Mouse (Mus musculus) adipocyte (in vitro differentiated cells): ENCODE measurements around the gene Siglech.
"Not testable (repeated sequence)": the region's sequence is repeated elsewhere in the genome, so short reads cannot be mapped to it uniquely, and the experiment has no call there.

Experiments
- DNase-seq: peaks from one replicate; pipeline ENCODE4 v3.0.0-alpha.2; 2016; ENCODE audit warnings: low spot score

Gene Siglech

DNA sequence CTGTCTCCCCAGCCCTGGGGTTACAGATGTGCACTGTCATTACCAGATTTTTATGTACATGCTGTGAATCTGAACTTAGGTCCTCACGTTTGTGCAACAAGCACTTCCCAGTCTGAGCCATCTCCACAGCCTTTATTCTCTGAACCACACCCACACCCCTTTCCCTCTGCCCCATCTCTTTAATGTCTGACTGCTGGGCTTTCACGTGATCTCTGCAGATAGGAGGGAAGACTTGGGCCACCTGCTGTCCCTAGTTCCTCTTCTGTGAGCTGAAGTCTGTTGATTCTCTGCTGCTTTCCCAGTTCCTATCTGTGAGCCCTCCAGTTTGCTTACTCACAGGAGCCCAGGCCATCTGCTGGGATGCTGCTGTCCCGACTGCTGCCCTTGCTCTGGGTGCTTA lies at the start of gene Siglech:
TSS of gene Siglech (plus strand) at position 253 of the 400 bp plus-strand sequence.
- no peak for DNase-seq

- no peak for DNase-seq
Observed at GRCm38 (mm10) chr7:55722673-55723072, 45.3 kb upstream of the Siglech start.

- no peak for DNase-seq
Observed at GRCm38 (mm10) chr7:55728903-55729302, 39.1 kb upstream of the Siglech start.

DNA sequence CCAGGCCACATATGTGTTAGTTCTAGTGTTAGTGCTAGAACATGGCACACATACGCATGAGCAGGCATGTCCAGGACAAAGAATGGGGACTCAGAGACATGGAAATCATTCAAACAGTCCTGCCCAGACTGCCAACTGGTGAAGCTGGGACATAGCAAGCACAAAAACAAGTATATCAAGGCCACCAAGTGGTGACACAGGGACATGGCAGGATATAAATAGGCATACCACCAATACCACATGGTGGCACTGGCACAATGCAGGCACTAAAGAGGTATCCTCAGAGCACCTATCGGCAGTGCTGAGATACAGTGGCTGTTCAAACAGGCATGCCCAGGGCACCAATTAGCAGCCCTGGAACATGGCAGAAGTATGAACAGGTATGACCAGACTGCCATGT lies 33.5 kb upstream of the Siglech start:
- DNase-seq, result no peak

- DNase-seq, result no peak
Observed at GRCm38 (mm10) chr7:55737125-55737912, 30.7 kb upstream of the Siglech start.

GRCm38 (mm10) chr7:55743614-55744267 lies 24.2 kb upstream of the Siglech start:
- DNase-seq, result no peak

- no peak for DNase-seq
Observed at GRCm38 (mm10) chr7:55744566-55745220, 23.3 kb upstream of the Siglech start.

- DNase-seq, result no peak
Observed at GRCm38 (mm10) chr7:55750841-55751240, 17.1 kb upstream of the Siglech start.

GRCm38 (mm10) chr7:55759346-55759745 lies 8.6 kb upstream of the Siglech start:
- no peak for DNase-seq

- no peak for DNase-seq
Observed at GRCm38 (mm10) chr7:55780011-55780410, 12.0 kb downstream of the Siglech start.

DNA sequence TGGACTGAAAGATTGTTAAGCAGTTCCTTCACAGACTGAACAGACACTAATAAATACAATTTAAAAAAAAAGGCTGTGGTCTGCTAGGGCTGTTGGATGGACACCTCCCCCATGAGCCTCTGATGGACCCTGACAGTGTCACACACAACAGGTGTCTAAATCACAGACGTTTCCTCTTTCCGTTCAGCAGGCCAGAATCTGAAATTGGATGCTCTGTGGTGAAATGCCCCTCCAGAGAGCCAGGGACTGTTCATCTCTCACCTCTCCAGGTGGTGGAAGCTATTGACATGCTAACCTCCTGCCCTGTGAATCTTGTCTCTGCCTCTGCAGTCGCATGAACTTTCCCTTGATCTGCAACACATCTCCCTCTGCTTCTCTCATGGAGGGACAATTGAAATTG lies 14.5 kb downstream of the Siglech start:
- no peak for DNase-seq

GRCm38 (mm10) chr7:55784580-55784979 lies 16.6 kb downstream of the Siglech start:
- no peak for DNase-seq

GRCm38 (mm10) chr7:55790586-55790985 lies 22.6 kb downstream of the Siglech start:
- not testable (repeated sequence) for DNase-seq

DNA sequence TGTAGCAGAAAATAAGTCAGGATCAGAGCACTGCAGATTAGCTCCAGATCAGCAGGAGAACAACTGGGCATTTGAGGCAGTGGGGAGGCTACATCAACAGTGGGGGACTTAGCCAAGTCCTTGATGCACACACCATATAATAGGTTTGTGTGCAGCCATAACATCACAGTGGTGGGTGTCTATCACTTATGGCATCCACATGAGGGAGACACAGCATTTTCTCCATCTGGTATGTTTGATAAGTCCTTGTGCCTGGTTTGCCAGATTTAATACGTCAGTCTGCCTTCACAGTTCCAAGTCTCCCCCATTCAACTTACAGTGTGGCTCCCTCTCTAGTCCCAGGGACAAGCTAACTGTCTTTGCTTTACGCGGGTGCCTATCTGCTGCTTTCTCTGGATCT lies 24.3 kb downstream of the Siglech start:
- DNase-seq, result no peak

DNA sequence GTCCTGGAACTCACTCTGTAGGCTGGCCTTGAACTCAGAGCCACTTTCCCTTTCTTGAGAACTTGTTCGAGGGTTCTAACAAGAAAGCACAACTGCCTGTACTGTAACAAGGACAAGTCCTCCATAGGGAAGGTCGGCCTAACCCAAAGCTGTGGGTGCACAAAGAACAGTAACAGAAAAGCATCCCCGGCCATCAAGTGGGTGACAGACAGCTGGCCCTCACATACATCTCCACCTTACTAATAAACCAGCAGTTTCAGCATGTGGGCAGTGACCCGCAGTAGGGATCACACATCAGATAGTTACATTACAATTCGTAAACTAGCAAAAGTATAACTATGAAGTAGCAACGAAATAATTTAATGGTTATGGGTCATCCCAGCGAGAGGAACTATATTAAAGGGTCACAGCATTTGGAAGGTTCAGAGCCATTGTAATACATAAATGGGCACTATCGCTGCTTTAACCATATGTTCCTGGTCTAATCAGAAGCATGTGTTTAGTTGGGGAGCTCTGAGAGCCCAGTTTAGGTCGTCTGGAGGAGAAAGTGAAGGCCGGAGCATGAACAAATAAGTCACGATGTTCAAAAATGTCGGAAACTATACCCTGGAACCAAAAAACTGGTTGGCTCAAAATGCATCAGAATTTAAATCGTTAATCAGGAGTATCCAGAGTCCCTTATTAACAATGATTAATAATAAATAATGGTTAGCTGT lies 25.4 kb downstream of the Siglech start:
- DNase-seq, result peak; percentile 2

- DNase-seq, result peak; percentile 91
Observed at GRCm38 (mm10) chr7:55793952-55794603, 26.1 kb downstream of the Siglech start, which contains the start of gene Tubgcp5. Gene Tubgcp5, plus strand, starts transcription at chr7:55794154.

GRCm38 (mm10) chr7:55799981-55800380 lies 32.0 kb downstream of the Siglech start:
- no peak for DNase-seq

DNA sequence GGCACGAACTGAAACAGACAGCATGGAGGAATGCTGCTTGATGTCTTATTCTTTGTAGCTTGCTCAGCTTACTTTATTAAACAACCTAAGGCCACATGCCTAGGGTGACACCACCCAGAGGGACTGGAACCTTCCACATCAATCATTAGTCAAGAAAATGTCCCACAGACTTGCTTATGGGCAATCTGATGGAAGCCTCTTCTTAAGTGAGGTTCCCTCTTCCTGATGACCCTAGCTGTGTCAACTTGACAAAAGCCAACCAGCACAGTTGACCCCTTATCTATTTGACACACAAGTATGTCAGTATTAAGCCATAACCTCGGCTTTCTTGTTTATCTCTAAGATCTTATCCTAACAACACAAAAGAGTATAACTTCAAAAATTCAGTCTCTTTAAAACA lies 42.0 kb downstream of the Siglech start:
- no peak for DNase-seq

- peak; percentile 4 for DNase-seq
Observed at GRCm38 (mm10) chr7:55824468-55824867, 56.5 kb downstream of the Siglech start.

DNA sequence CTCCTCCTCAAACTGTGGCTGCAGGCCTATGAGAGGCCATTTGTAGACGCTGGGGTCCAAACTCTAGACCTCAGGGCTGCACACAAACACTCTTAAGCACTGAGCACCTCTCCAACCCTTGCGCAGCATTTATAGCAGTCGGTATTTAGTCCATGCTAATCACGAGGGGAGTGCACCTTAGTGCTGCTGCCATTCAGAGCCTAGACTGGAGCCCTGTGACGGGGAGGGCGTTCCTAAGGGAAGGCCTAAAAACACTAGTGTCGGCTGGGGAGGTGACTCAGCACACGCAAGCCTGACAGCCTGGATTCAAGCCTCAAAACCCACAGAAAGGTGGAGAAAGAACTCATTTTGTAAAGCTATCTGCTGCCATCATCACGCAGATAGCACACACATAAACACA lies 59.6 kb downstream of the Siglech start:
- DNase-seq, result no peak
